Mouse (Mus musculus): ENCODE data around the gene Ptpn6. TPM values are rescaled to one million over a fixed set of nuclear protein-coding genes. Genes with fewer than 3 reads are reported as not detected.

The Ptpn6 gene
- total RNA-seq, 2 experiments from 2014 or later: 1.5 to 2.2 TPM

DNA sequence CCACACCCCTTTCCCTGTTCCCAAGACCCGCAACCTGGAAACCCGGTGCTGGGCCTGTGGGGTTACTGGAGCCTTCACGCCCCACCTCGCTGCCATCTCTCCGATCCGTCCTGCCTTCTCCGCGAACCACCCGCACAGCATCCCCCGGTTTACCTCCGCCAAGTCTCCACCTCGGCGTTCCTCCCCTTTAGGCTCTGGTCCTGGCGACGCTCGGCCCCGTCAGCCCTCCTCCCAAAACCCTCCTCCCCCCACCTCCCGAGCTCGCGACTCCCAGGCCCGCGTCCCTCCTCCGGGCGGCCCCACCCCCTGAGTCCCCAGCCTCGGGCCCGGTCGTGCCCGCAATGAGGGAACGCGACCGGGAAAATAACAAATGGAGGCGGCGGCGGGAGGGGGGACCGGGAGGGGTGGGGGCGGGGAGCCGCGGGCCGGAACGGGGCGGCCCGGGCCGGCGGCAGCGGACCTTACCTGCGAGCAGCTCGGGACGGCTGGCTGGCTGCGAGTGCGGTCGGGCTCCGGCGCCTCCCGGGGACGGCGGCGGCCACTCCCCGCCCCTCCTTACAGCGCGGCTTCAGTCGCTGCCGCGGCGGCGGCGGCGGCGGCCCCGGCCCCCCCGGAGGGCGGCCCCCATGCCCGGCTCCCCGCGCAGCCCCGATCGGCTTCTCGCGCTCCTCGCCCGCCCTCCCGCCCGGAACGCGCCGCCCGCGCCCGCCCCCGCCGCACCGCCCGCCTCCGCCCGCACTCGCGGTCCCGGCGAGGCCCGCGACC lies 17.5 kb upstream of the Ptpn6 start, which contains the start of the genes Gm45234 and Atn1:
TSS of gene Gm45234 (minus strand) at position 191 of the 765 bp plus-strand sequence.
TSS of gene Atn1 (minus strand) at position 694 of the 765 bp plus-strand sequence.
- peak; percentile 82 for DNase-seq

DNA sequence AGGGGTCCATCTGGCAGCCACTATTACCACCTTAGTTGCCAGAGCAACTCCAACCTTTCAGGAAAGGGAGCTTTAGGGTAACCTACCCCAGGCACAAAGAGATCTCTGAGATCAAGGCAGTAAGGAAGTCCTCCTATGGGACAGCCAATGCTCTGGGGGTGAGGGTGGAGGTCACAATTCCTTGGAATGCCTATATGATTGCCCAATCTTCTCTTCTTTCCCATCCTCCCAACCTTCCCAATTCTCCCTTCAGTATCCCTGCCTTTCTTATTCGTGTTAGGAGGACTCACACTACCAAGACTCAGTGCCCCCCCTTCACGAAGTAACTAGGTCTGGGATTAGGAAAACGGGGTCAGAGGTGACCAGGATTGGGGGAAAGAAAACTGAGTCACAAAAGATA lies 16.8 kb upstream of the Ptpn6 start:
- no peak for DNase-seq

DNA sequence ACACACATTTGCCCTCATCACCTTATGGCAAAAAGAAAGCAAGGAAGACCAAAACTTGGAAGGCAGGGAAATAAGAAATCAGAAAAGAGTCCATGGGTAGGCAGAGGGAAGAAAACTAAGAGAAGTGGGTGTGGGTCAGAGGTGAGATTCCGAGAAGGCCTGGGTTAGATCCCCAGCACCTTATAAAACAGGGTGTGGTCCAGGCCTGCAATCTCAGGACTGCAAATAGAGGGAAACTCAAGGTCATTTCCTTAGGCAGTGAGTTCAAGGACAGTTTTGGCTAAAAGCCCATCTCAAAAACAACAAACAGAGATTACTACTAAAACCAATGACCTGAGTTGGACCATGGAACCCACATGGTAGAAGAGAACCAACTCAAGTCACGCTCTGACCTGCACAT lies 15.3 kb upstream of the Ptpn6 start:
- DNase-seq: no peak

DNA sequence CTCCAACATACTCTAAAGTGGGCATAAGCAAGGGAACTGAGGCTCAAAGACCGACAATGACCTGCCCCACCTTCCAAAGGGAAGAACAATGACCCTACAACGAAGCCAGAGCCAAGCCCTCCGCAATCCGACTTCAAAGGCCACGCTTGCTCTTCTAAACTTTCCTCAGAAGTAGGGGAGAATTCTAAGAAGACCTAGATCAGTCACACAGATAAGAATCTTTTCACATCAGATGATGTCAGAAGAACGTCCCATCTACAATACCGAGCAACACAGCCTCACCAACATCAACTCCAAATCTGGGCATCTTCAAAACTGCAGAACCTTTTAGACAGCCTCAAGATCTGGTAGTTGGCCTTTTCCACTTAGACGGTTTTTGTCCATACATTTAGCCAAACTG lies 11.9 kb upstream of the Ptpn6 start:
- no peak for DNase-seq

DNA sequence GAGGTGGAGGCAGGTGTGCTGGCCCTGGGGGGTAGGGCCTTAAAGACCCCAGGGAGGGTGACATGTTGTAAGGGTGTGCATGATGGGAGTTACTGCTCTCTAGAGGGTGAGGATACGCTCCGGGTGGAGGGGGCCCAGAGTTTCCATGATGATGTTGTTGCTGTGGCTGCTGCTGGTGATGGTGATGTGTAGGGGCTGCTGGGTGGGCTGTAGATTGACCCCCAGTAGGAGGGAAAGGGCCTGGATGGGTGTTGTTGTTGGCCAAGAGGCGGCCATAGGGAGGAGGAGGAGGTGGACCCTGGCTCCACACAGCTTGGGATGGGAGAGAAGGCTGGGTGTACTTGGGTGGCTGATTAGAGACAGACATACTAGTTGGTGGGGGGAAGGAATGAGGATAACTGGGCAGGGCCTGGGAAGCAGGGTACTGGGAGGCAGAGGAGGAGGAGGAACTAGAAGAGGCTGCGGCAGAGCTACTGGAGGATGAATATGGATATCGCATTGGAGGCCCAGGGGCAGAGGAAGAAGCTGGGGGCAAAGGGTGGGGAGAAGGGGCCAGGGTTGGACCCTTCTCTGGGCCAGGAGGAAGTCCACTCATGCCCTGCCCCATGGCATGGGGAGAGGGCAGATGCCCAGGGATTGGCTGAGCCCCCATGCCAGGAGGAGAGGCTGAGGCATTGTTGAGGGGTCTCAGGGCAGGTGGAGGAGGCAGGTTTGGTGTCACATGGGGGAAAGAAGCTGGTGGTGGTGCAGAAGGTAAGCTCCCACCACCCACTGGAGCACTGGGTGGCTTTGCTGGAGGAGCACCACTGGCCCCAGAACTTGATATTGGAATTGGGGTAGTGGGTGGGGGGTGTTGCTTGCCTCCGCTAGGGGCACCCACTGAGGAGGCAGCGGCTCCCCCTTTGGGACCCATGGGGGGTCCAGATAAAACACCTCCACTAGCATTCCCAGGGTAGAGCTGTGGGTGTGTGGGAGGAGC lies 8.4 kb upstream of the Ptpn6 start:
- no peak for DNase-seq

DNA sequence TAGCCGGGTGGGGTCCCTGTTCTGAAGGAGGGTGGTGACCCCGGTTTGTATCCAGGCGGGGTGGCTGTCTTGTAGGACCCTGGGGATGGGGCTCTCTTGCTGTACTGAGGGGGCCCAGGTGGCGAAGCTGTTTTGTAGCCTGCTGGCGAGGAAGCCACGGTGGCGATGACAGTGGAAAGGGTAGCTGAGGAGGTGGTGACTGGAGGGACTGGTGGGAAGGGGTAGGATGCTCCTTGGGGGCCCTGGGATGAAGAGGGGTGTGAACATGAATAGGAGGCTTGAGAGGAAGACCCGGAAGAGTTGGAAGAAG lies 7.7 kb upstream of the Ptpn6 start:
- DNase-seq: no peak

DNA sequence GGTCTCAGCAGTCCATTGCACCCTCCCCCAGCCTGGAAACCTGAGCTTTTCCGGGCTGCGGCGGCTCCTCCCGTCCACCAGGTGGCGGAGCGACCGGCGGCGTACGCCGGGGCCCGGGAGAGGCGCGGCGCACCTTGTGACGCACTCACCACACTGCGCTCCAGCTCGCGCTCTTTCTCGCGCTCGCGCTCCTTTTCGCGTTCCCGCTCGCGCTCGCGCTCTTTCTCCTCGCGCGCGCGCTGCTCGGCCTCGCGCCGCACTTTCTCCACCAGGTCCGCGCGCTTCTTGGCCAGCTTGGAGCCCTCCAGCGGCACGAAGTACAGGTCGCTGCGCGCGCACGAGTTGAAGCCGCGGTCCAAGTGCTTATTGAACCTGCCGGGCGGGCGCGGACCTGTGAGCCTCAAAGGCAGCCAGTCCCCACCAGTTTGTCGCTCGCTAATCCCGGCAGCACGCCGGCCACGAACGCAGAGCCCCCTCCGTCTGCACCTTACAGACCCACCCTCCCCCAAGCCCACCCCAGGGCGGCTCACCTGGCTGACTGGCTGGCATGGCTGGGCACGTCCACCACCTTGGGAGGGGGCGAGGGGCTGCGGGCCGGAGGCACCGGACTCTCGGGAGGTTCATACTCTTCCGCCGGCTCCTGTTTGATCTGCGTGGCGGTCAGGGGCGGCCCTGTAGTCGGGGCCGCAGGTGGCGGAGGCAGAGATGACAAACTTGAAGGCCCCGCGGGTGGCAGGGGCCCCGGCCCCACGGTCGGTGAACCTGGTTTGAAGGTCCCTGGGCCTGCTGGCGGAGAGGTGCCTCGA lies 7.2 kb upstream of the Ptpn6 start:
- peak; percentile 94 for DNase-seq

DNA sequence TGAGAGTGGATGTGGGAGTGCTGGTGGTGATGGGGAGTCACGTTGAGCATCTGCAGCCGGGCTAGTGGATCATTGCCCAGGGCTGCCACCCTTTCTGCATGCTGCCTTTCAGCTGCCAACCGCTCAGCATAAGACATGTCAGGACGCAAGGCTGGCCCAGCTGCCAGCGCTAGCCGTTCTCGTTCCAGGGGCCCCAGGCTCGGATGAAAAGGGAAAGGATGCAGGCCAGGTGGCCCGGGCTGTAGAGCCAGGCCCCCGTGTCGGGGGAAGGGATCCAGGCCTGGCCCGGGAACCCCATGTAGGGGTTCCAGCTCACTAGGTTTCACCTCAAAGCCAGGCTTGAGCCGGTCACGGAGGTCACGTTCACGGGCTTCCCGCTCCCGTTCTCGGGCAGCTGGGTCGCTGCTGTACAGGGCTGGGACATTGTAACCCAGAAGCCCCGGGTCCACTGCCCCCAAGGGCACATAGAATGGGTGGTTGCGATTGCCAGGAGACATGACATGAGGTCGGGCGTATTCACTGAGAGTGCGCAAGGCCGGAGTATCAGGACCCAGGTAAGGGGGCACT lies 6.3 kb upstream of the Ptpn6 start:
- peak; percentile 49 for DNase-seq

DNA sequence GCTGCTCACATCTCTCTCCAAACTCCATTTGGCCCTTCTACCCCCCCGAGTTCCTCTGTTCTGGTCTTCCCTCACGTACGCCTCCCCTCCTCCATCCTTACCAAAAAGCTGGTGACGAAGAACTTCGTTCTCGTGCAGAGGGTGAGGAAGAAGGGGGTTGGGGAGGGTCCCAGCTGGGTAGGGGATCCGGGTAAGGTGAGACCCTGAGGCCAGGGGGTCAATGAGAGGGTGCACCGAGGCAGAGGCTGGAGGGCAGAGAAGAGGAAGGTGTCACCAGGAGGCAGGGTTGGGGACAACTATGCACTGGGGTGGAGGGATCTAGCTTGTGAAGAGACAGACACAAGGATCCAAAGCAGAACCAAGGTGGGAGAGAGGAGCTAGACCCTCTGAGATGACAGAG lies 5.1 kb upstream of the Ptpn6 start:
- no peak for DNase-seq

DNA sequence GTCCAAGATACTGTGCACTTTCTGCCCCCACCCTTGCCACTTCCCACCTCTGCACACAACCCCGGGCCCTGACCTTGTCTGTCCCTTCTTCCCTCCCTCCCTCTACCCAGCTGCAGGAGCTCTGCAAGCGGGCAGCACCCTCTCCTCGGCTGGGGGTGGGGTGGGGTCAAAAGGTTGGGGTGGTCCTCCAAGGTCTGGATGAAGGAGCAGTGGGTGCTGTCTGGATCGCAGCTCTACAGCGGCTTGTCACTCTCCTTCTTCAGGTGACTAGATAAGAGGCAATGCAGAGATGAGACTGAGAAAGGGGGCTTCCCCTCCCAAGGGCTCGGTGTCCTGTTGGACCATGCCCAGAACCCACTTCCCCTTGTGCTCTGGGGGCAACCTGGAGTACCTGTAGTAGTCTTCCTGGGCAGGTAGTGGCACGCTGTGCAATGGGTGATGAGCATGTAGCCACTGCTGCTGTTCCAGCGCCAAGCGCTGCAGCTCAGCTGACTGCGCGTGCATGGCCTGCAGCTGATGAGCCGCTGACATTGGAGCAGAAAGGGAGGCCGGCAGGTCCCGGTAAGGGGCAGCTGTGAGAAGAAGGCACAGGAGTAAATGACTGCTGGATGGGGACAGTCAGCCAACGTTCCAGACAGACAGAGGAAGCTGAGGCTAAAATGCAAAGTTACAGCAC lies 4.5 kb upstream of the Ptpn6 start:
- no peak for DNase-seq

DNA sequence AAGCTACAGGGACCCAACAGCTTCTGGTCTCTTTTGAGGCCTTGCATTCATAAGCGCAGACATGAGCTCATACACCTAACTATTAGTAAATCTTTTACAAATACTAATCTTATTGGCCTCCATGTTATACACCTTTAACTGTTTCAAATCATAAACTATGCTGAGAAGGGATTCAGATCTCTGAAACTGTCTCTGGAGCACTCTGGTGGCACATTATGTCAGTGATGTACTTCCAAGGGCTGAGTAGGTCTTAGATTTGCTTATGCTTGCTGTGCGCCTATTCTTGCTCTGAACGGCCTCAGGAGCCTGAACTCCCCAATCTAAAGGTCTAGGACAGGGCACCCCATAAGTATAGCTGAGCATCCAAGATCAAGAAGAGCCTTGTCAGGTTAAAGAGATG lies 3.3 kb upstream of the Ptpn6 start:
- DNase-seq: no peak

DNA sequence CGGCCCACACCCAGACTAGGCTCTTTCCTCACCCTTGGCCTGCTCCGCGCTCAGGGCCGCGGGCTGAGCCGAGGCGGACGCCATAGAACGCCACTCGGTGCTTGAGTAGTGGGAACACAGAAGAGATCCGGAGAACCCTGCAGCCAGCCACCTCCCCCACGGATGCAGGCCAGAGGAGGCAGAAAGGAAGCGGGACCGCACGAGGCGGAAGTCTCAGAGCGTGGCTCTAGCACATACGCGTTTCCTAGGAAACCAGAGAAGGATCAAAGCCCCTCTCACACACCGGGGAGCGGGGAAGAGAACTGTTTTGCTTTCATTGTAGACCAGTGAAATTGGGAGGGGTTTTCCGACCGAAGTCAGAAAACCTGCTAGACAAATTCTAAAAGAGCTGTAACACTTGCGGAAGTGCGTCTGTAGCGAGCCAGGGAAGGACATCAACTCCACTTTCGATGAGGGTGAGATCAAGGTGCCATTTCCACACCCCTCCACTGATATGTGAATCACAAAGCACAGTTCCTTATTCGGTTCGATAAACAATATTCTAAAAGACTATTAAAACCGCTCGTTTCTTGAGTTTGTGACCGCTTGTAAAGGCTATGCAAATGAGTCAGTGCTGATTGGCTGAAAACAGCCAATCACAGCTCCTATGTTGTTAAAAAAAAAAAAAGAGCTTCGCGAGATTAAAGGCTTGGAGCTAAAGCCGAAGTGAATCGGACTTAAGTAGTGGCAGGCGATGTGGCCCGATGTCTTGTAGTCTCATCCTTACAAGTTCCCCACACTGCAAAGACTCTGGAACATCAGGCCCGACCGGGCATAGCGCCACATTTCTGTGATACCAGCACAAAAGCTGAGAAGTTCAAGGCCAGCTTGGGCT lies 2.6 kb upstream of the Ptpn6 start, which contains the start of gene Grcc10:
TSS of gene Grcc10 (minus strand) at position 487 of the 874 bp plus-strand sequence.
- DNase-seq: peak; percentile 88

DNA sequence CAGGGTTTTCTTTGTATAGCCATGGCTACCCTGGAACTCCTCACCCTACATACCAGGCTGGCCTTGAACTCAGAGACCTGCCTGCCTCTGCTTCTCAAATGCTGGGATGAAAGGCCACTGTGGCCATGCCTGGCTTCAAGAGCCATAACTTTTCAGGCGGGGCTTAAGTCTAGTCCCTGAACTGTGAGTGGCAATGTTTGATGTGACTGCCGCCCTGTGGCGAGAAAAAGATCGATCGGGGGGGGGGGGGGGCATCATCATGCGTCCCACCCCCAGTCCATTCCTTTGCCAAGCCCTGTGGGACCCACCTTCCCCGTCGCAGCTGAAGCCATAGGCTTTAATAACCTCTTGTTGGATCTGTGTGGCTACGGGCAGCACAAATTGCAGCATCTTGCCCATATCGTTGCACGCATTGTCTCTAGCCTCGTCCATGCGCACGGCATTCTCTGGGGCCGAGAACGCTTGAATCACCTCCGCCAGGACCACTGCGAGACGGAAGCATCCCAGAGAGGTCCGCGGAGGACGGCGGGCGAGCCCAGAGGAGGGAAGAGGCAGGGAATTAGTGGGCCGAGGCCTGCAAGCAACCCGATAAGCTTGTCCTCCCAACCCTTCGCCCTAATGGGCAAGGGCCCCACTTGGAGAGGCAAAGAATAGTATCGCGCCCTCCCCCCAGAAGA lies 1.8 kb upstream of the Ptpn6 start:
- peak; percentile 23 for DNase-seq

DNA sequence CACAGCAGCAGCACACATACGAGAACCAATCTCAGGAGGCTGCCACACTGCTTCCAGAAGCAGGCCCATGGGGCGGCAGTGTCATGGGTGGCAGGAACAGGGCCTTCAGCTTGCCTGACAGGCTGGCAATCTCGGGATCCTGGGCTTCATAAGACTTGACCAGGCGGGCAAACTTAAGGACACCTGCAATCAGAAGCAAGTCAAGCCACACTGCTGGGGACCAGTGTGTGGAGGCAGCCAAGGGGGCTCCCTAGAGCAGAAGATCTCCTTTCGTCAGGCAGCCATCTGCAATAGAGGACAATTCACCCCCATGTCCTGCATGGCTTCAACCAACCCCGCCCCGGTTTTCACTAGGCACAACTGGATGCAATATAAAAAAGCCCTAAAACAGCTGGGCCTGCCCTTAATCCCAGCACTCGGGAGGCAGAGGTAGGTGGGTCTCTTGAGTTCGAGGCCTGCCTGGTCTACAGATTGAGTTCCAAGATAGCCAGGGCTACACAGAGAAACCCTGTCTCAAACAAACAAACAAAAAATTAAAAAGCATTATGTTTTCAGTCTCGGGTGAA lies 800 bp upstream of the Ptpn6 start:
- no peak for DNase-seq

DNA sequence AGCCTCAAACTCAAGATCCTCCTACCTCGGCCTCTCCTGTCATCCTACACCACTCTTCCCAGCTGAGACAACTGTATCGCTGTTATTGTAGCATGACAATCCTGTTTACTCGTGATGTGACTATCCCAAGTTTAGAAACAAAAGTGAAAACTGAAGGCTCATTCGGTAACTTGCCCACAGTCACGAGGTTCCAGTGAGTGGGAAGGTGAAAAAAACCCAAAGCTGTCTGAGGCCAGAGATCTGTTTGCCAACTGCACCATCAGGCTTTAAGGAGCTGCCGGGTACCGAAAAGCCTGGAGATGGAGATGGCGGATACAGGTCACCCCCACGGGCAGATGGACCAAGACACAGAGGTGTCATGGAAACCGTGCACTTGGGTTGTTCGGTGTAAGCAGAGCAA lies 1.5 kb downstream of the Ptpn6 start:
- DNase-seq: no peak

DNA sequence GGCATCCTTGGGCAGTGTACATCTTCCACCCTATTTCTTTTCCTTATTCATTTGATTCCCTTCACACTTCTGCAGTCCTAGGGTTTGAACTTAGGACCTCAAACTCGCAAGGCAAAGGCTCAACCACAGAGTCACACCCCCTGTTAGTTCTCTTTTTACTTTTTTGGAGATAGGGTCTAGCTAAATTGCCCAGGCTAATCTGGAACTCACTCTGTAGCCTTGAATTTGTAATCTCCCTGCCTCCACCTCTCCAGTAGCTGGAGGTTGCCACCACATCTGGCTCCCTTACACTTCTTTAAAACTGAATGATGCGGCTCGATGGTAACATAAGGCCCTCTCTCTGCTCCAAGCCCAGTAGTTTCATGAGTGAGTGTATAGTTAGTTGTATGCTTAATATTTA lies 4.1 kb downstream of the Ptpn6 start:
- DNase-seq: no peak

DNA sequence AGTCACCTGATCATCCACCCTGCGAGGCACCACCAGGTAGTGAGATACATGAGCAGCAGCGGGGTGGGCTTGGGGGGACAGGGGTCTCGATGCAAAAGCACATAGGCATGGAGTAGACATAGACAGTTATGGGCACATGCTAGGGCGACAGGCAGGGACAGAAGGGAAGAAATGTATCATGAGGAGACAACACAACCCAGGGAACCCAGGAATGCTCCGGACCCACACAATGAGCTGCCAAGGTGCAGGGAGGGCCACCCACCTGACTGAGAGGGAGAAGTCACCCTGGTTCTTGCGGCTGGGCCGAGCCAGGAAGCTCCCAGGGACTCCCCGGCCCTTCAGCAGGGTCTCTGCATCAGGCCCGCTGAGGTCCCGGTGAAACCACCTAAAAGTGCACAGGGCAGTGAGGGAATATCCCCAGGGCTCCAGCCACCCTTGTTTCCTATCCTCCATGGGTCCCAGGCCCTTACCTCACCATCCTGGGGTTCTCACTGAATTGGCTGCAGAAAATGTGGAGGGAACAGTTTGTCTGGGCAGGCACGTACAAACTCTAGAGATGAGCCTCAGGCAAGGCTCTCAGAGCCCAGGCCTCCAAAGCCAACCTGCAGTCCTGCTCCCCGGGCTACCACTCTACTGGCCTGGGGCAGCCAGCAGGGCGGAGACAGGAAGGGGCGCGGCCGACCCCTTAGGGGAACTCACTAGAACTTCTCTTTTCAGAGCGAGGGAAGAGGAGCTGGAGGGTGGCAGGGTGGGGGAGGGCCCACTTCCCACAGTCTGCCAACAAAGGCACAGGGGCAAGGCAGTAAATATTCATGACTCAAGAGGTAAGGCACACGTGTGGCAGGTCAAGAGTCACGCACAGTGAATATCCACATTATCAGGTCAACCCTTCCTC lies 5.8 kb downstream of the Ptpn6 start:
- DNase-seq: peak; percentile 57

DNA sequence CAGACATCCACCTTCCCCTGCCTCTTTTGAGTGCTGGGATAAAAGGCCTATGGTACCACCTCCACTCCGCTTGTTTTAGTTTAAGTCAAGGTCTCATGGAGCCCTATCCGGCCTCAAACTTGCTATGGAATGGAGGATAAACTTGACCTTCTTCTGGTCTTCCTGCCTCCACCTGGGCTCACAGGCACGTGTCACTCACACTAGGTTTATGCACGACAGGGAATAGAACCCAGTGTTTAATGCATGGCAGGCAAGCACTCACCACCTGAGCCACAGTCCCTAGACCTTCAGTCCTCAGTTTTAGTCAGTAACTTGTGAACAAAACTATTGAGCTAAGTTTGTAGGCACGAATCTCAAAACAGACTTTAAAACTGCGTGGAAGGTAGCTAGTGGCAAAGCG lies 7.5 kb downstream of the Ptpn6 start:
- no peak for DNase-seq

Data from gastrocnemius, postnatal 25 days (tissue).